Mouse (Mus musculus) midbrain, embryonic 14.5 days (tissue): ENCODE measurements at regions not wholly inside any gene's neighbourhood (a gene's known extent, or its start where the extent isn't known, plus 50 kb on each side); places are given as distances from the start of the nearest gene placed in this dataset.

Experiments used
- ATAC-seq: fragments of 200-750 bp; cut with Nextera tagmentation; 2 replicates; pipeline ENCODE4 v1.8.0; 2017; ENCODE audit warnings: moderate number of reproducible peaks, moderate library complexity; ENCODE audit not compliant: low FRiP score, low TSS enrichment
- DNase-seq: peaks from one replicate; pipeline ENCODE4 v3.0.0-alpha.2; 2015
- H3K27ac ChIP-seq: fragments of 300-500 bp; sonication (generic); replicated peaks from 2 replicates; pipeline ENCODE4 v1.5.1; 2014; ENCODE audit warnings: mild to moderate bottlenecking, low read depth, low read length, moderate library complexity
- H3K27me3 ChIP-seq: fragments of 300-500 bp; sonication (generic); 2 replicates; pipeline ENCODE4 v1.6.1; 2014; ENCODE audit warnings: low read length, control low read depth, mixed read lengths; ENCODE audit not compliant: control insufficient read depth, insufficient read depth
- H3K36me3 ChIP-seq: fragments of 300-500 bp; sonication (generic); 2 replicates; pipeline ENCODE4 v1.6.1; 2014; ENCODE audit warnings: low read length, control low read depth; ENCODE audit not compliant: control insufficient read depth, insufficient read depth
- H3K4me1 ChIP-seq: fragments of 300-500 bp; sonication (generic); 2 replicates; pipeline ENCODE4 v1.6.1; 2014; ENCODE audit warnings: mild to moderate bottlenecking, antibody characterized with exemption, low read length, control low read depth; ENCODE audit not compliant: control insufficient read depth, insufficient read depth
- H3K4me2 ChIP-seq: fragments of 300-500 bp; sonication (generic); 2 replicates; pipeline ENCODE4 v1.6.1; 2014; ENCODE audit warnings: mild to moderate bottlenecking, low read length, moderate library complexity
- H3K4me3 ChIP-seq: fragments of 300-500 bp; sonication (generic); replicated peaks from 2 replicates; pipeline ENCODE4 v1.5.1; 2014; ENCODE audit warnings: low read depth, low read length
- H3K9ac ChIP-seq: fragments of 300-500 bp; sonication (generic); replicated peaks from 2 replicates; pipeline ENCODE4 v1.6.1; 2014; ENCODE audit warnings: mild to moderate bottlenecking, low read length, moderate library complexity
- H3K9me3 ChIP-seq: fragments of 300-500 bp; sonication (generic); 2 replicates; pipeline ENCODE4 v1.6.1; 2016; ENCODE audit warnings: low read length, control low read depth, mixed read lengths; ENCODE audit not compliant: control insufficient read depth
- WGBS: fragments of 180-500 bp; shearing (Covaris S2); extraction: QIAGEN DNeasy Blood & Tissue Kit; methylation state at CpG from one replicate; pipeline ENCODE4 v1.1.7; 2014; 5-methylcytosine and 5-hydroxymethylcytosine counted together

- no peak overlapping the region for H3K4me2 ChIP-seq
- no peak for DNase-seq
- no peaks in the 10 kb centered on the region for H3K9me3 ChIP-seq
- ATAC-seq = no peak
- no peaks in the 10 kb centered on the region for H3K27me3 ChIP-seq
- H3K9ac ChIP-seq = no peak overlapping the region
- H3K27ac ChIP-seq = no peak overlapping the region
- no peaks in the 10 kb centered on the region for H3K4me1 ChIP-seq
- 89% methylated on average over 5 of the region's 5 CpGs for WGBS
- H3K36me3 ChIP-seq = no peaks in the 10 kb centered on the region
- no peak overlapping the region for H3K4me3 ChIP-seq
Observed at GRCm38 (mm10) chr7:124855056-124855455, 589.4 kb upstream of the Kdm8 start.

DNA sequence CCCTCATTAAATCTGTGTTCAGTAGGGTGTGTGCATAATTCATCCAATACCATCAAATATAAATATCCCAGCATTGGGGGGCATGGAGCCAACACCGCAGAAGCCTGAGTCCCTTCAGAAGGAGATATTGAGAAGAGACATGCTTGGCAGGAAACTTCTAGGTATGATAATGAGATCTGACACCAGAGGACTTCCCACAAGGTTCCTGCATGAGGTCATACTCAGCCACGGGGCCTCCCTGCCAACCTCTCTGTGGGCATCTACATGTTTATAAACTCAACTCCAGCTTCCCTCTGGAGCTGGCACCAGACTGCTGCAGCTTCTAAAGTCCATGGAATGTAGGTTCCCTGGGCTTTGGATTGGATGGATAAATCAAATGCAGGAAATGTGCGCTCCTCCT lies 587.4 kb upstream of the Kdm8 start:
- DNase-seq = no peak
- Histone ChIP-seq H3K4me3 (no peak overlapping the region), H3K27me3 (no peaks in the 10 kb centered on the region), H3K27ac (no peak overlapping the region), H3K9ac (no peak overlapping the region), H3K4me1 (no peaks in the 10 kb centered on the region), H3K4me2 (no peak overlapping the region), H3K9me3 (peaks cover 3% of the 10 kb centered on the region; the same call in 1 of the 2 replicates), H3K36me3 (no peaks in the 10 kb centered on the region)
- ATAC-seq = no peak
- 81% methylated on average over 3 of the region's 3 CpGs for WGBS

GRCm38 (mm10) chr7:124861397-124861796 lies 583.1 kb upstream of the Kdm8 start:
- no peak overlapping the region for H3K4me2 ChIP-seq
- no peak overlapping the region for H3K27ac ChIP-seq
- H3K36me3 ChIP-seq = no peaks in the 10 kb centered on the region
- ATAC-seq (no peak), DNase-seq (no peak)
- H3K9me3 ChIP-seq = peaks cover 10% of the 10 kb centered on the region
- H3K4me3 ChIP-seq = no peak overlapping the region
- WGBS = 89% methylated on average over 2 of the region's 2 CpGs
- no peaks in the 10 kb centered on the region for H3K4me1 ChIP-seq
- no peaks in the 10 kb centered on the region for H3K27me3 ChIP-seq
- no peak overlapping the region for H3K9ac ChIP-seq

DNA sequence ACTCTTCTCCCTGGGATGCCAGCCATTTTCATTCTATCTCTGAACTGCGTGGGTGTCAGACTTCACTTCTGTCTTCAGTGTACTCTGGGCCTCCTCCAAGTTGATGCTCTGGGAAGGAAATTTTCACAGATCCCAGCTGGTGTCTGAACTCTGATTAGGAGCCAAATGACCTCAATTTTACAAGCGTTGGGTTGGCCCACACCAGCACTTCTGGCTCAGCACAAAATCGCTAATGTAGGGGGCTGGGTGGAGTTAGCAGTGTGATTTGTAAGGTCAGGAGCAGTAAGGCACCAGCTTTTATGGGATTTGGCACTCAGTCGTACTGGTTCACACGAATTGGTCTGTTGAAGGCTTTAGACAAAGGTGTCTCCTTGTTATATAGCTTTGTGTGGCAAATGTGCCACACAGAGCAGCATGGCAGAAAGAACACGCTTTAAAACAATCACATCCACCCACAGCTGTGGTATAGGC lies 576.3 kb upstream of the Kdm8 start:
- no peaks in the 10 kb centered on the region for H3K4me1 ChIP-seq
- no peak overlapping the region for H3K9ac ChIP-seq
- no peaks in the 10 kb centered on the region for H3K36me3 ChIP-seq
- ATAC-seq (no peak), DNase-seq (peak; percentile 10)
- no peak overlapping the region for H3K4me2 ChIP-seq
- WGBS = 74% methylated on average over 6 of the region's 6 CpGs
- H3K27ac ChIP-seq = no peak overlapping the region
- no peak overlapping the region for H3K4me3 ChIP-seq
- no peaks in the 10 kb centered on the region for H3K27me3 ChIP-seq
- H3K9me3 ChIP-seq = no peaks in the 10 kb centered on the region

DNA sequence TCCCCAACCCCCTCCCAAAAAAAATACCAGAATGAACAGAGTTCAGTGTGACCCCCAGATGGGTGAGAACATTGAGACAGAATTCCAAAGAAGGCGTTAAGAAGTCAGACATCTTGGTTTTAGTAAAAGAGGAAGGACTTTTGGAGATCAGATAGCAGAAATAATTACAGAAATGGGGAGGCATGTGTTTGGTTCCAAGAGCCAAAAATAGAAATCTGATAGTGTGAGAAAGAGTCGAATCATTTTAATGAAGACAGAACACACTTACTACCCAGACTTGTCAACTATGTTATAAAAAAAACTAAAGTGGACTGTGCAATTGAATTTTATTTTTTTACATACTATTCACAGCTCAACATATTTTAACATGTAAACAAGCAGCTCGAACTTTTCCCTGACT lies 575.9 kb upstream of the Kdm8 start:
- Histone ChIP-seq H3K27me3 (no peaks in the 10 kb centered on the region), H3K36me3 (no peaks in the 10 kb centered on the region), H3K4me3 (no peak overlapping the region), H3K9me3 (no peaks in the 10 kb centered on the region), H3K27ac (no peak overlapping the region), H3K4me2 (no peak overlapping the region), H3K9ac (no peak overlapping the region), H3K4me1 (no peaks in the 10 kb centered on the region)
- DNase-seq (no peak), ATAC-seq (no peak)
- 88% methylated on average over 3 of the region's 3 CpGs for WGBS

DNA sequence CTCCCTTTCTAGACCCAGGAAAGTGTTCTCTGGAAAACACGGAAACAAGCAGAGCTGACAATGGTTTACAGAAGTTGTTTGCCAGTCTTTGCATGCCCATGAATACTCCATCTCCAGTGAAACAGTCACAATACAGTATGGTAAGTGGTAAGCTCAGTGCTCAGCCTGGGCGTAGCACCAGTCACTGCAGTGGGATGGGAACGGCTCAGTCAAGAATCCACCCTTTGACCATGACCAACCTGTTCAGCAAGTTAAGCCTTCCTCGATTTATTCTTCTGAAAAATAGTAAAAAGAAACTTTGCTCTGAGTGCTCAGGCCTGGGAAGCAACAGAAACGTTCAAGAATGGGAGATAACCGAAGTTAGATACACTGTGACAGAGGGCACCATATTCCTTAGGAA lies 563.7 kb upstream of the Kdm8 start:
- Histone ChIP-seq H3K4me1 (no peaks in the 10 kb centered on the region), H3K27ac (no peak overlapping the region), H3K36me3 (no peaks in the 10 kb centered on the region), H3K4me2 (no peak overlapping the region), H3K9me3 (no peaks in the 10 kb centered on the region), H3K4me3 (no peak overlapping the region), H3K9ac (no peak overlapping the region), H3K27me3 (no peaks in the 10 kb centered on the region)
- WGBS = 87% methylated on average over 6 of the region's 6 CpGs
- ATAC-seq = no peak
- DNase-seq = no peak

- no peak overlapping the region for H3K27ac ChIP-seq
Observed at GRCm38 (mm10) chr7:124907233-124907632, 537.2 kb upstream of the Kdm8 start.

DNA sequence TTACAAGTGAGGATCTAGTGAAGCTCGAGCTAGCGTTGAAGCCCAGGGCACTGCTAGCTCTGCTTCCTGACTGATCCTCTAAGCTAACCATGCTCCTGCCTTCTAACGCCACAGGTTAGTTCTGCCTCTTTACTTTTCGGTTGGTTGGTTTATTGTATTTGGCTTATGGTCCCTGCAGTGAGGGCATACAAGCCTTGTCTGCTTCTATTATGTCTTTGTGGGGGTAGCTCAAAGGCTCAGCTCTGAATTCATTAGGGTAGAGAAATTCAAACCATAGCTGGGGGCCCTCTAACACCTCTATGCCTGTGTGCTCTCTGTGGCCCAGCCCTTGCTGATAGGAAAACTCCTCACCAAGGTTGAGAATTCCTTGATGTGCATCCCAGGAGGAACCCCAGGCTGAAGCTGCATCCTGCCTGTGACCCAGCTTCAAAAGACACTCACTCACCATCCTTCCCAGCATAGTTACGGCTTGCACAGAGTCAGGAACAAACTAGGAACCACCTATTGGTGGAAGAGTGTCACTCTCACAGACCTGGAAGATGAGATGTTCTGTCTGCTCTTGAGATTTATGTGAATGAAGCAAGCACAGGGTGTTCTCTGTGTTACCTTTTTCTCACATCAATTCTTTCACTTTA lies 536.7 kb upstream of the Kdm8 start:
- H3K27ac ChIP-seq = no peak overlapping the region
- H3K4me1 ChIP-seq = no peaks in the 10 kb centered on the region
- no peak overlapping the region for H3K9ac ChIP-seq
- H3K27me3 ChIP-seq = no peaks in the 10 kb centered on the region
- ATAC-seq (no peak), DNase-seq (no peak)
- H3K4me2 ChIP-seq = no peak overlapping the region
- H3K4me3 ChIP-seq = no peak overlapping the region
- H3K9me3 ChIP-seq = no peaks in the 10 kb centered on the region
- WGBS = 29% methylated on average over 5 of the region's 5 CpGs
- no peaks in the 10 kb centered on the region for H3K36me3 ChIP-seq

More at GRCm38 (mm10) chr7:124907233-124907632, 537.2 kb upstream of the Kdm8 start:
- H3K9me3 ChIP-seq = no peaks in the 10 kb centered on the region
- no peak overlapping the region for H3K9ac ChIP-seq
- no peaks in the 10 kb centered on the region for H3K4me1 ChIP-seq
- no peaks in the 10 kb centered on the region for H3K36me3 ChIP-seq
- no peak overlapping the region for H3K4me3 ChIP-seq
- no peaks in the 10 kb centered on the region for H3K27me3 ChIP-seq
- no peak for DNase-seq
- 46% methylated on average over 5 of the region's 5 CpGs for WGBS
- H3K4me2 ChIP-seq = no peak overlapping the region
- no peak for ATAC-seq

- no peak overlapping the region for H3K27ac ChIP-seq
- ATAC-seq = no peak
- no peak overlapping the region for H3K9ac ChIP-seq
- H3K4me1 ChIP-seq = no peaks in the 10 kb centered on the region
- no peaks in the 10 kb centered on the region for H3K27me3 ChIP-seq
- H3K9me3 ChIP-seq = no peaks in the 10 kb centered on the region
- no peaks in the 10 kb centered on the region for H3K36me3 ChIP-seq
- WGBS = 85% methylated on average over 5 of the region's 5 CpGs
- H3K4me2 ChIP-seq = no peak overlapping the region
- no peak for DNase-seq
- no peak overlapping the region for H3K4me3 ChIP-seq
Observed at GRCm38 (mm10) chr7:124914061-124914460, 530.4 kb upstream of the Kdm8 start.
